Mouse (Mus musculus) lung, adult 2 months (tissue): ENCODE results near the gene Zim1.

Source experiments
- CTCF ChIP-seq: fragments of 200-500 bp; IDR thresholded peaks from 2 replicates; pipeline ENCODE4 v1.5.1; 2011; ENCODE audit warnings: mild to moderate bottlenecking, low read length, control low read depth; ENCODE audit not compliant: insufficient read depth
- POLR2A ChIP-seq: fragments of 200-500 bp; IDR thresholded peaks from 2 replicates; pipeline ENCODE4 v1.6.1; 2011; ENCODE audit warnings: low read depth, mild to moderate bottlenecking, control low read depth, low read length, borderline replicate concordance; ENCODE audit errors: extremely low read depth

DNA sequence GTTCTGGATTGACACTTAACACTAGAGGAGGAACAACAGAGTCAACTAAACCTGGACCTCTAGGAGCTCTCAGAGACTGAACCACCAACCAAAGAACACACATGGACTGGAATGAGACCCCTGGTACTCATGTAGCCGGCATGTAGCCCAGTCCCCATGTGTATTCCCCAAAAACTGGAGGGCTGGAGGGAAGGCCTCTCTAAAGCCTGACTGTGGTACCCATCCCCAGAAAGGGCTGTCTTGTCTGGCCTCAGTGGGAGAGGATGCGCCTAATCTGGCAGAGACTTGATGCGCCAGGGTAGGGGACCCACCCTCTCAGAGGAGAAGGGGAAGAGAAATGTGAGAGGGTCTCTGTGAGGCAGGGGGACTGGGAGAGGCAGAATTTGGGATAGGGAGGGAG lies 50.4 kb downstream of the Zim1 start:
- TF ChIP-seq CTCF (no peak), POLR2A (no peak)
